Mouse (Mus musculus) Patski (cell line): ENCODE measurements around the gene Fam172a. TPM values are rescaled to one million over a fixed set of nuclear protein-coding genes. Genes with fewer than 3 reads are reported as not detected.

Source experiments
- ATAC-seq: fragments of 100-300 bp; one replicate; pipeline ENCODE4 v1.8.0; 2021
- CTCF ChIA-PET: fragments of 350-600 bp; sonication (Branson Sonifier 250); formaldehyde crosslinking; loops from one replicate; lab custom pipeline; 2022; ENCODE audit warnings: inconsistent platforms; lab: Charles Lee
- POLR2A ChIA-PET: fragments of 350-600 bp; sonication (Branson Sonifier 250); formaldehyde crosslinking; loops from one replicate; lab custom pipeline; 2022; ENCODE audit warnings: antibody characterized with exemption, inconsistent platforms; lab: Charles Lee
- DNase-seq: peaks from one replicate; pipeline ENCODE4 v3.0.0-alpha.2; 2011; ENCODE audit warnings: low read depth, low spot score
- H3K27me3 ChIP-seq: fragments of 371-371 bp; one replicate; pipeline ENCODE4 v1.5.1; 2021
- CTCF ChIP-seq: fragments of 100-300 bp; IDR thresholded peaks from one replicate; pipeline ENCODE4 v1.5.1; 2021
- in situ Hi-C: fragments of 300-500 bp; cut with MboI; formaldehyde crosslinking; loops from 3 replicates; pipeline ENCODE4 v1.11.1; 2018; ENCODE audit warnings: low pct_unique_long_range_greater_than_20kb, mixed read lengths
- polyA plus RNA-seq: library from polyadenylated mRNA; unstranded; gene quantifications from one replicate; pipeline ENCODE4 v1.2.3, GENCODE M21; 2021

Gene Fam172a
- polyA plus RNA-seq, 1 experiment from 2014 or later: 18.5 TPM

DNA sequence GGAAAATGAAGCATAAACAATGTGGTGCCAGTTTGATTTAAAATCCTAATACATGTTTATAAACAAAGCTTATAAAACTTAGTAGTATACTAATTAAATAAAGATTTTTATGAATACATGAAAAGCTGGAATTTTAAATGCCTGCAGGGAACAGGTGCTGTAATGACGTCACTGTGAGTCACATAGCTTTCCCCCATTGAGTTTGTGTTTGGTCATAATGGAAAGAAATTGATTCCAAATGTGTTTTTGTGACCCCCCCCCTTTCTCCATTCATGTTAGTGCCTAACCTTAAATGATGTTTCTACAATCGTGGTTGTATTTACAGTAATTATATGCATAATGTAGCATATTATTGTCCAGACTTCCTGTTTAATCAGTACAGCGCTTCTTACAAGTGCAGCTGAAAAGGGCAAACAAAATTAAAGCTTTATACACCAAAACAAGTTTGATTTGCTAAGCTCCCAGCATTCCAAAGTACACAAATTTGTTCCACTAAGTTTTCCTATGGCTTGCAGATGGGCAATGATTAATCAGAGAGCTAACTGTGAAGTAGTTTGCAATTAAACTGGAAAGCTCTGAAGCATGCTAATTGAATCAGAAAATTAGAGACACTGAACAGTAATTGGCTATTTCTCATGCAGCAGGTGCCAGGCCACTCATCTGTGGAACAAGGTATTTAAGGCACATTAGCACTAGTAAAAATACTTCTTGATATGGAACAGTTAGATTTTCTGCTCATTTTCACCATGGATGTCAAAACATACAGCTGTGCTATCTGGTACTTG is 398.1 kb downstream of the Fam172a start:
- CTCF ChIA-PET: interaction anchor here (0.9 to 1.9 kb wide), 10 partner anchors 10 to 76 kb away, joined by 3 to 5 read pairs (median 3); no protein-coding TSS in a partner anchor
- no peak for TF ChIP-seq CTCF
- POLR2A ChIA-PET: no interaction called here
- in situ Hi-C loops: no loop called here
- no peaks in the 10 kb centered on the region for H3K27me3 ChIP-seq
- DNase-seq (no peak), ATAC-seq (peak; percentile 17)

DNA sequence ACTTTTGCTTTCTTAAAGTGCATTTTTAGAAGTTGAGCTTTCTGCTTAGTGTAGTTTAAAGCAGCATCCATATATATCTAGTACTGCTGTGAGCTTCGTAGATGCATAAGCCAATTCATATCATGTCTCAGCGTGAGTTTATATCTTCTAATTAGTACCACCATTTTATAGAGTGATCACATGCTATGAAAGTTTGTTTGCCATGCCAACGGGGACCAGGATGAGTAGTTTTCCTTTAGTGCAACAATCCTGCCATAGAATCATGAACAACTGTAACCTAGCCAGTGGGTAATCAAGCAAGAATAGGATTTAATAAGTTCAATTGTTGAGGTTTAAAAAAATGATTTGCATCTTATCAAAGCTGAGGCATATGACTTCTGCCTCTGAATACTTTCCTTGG is 398.8 kb downstream of the Fam172a start:
- in situ Hi-C loops: no loop called here
- no peaks in the 10 kb centered on the region for H3K27me3 ChIP-seq
- DNase-seq (no peak), ATAC-seq (no peak)
- CTCF ChIA-PET: interaction anchor here (1.1 to 1.6 kb wide), 6 partner anchors 16 to 53 kb away, joined by 3 to 4 read pairs (median 3); no protein-coding TSS in a partner anchor
- POLR2A ChIA-PET: no interaction called here
- TF ChIP-seq CTCF: no peak

DNA sequence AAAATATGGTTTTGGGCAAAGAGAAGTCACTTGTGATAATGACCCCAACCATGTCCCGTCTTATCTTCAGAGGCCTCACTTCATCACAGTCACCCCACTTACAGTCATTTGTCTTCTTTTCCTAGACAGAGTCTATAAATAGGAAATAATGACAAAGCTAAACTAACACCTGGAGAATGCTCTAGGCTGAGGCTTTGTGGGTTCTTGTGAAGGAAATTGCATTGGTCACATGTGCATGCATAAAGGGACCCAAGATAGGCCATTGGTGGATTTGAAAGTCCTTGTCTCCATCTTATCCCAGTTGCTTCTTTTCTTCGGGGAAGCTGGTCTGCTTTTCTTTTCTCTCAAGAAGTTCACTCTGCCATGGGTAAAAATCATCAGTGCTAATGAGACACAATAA is 400.5 kb downstream of the Fam172a start:
- H3K27me3 ChIP-seq: no peaks in the 10 kb centered on the region
- no peak for DNase-seq
- no peak for TF ChIP-seq CTCF
- ChIA-PET CTCF (no interaction called here), POLR2A (no interaction called here)
- in situ Hi-C loops: no loop called here
- no peak for ATAC-seq

DNA sequence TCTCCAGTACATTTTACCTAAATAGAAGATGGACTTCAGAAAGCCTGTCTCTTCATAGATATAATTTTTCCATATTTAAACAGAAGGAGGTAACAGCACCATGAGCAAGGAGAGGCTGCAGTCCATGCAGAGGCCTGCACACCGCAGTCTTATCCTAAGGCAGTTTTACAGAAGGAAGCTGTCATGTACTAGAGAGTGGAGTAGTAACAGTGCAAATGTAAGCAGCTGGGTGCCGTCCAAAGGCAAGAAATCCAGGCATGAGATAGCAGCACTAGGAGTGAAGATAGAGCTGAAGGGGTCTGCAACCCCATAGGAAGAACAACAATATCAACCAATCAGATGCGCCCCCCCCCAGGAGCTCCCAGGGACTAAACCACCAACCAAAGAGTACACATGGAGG is 403.0 kb downstream of the Fam172a start:
- ChIA-PET POLR2A (no interaction called here), CTCF (no interaction called here)
- in situ Hi-C loops: no loop called here
- no peak for TF ChIP-seq CTCF
- no peak for DNase-seq
- H3K27me3 ChIP-seq: no peaks in the 10 kb centered on the region
- ATAC-seq: no peak

GRCm38 (mm10) chr13:78110648-78111047 is 408.8 kb downstream of the Fam172a start:
- no peak for TF ChIP-seq CTCF
- ChIA-PET CTCF (no interaction called here), POLR2A (no interaction called here)

GRCm38 (mm10) chr13:78113978-78114377 is 412.1 kb downstream of the Fam172a start:
- ATAC-seq: no peak
- ChIA-PET POLR2A (no interaction called here), CTCF (no interaction called here)
- in situ Hi-C loops: no loop called here
- DNase-seq: no peak
- no peak for TF ChIP-seq CTCF
- no peaks in the 10 kb centered on the region for H3K27me3 ChIP-seq

More at GRCm38 (mm10) chr13:78110648-78111047, 408.8 kb downstream of the Fam172a start:
- in situ Hi-C loops: no loop called here
- no peak for ATAC-seq
- H3K27me3 ChIP-seq: no peaks in the 10 kb centered on the region
- no peak for DNase-seq

- TF ChIP-seq CTCF: no peak
- in situ Hi-C loops: no loop called here
- no peaks in the 10 kb centered on the region for H3K27me3 ChIP-seq
- ATAC-seq (no peak), DNase-seq (no peak)
- ChIA-PET CTCF (interaction anchor here (1.0 kb wide), 1 partner anchor 8 kb away, joined by 5 read pairs; no protein-coding TSS in a partner anchor), POLR2A (no interaction called here)
These were observed 416.9 kb downstream of the Fam172a start for GRCm38 (mm10) chr13:78118715-78119114.

GRCm38 (mm10) chr13:78121991-78122390 is 420.2 kb downstream of the Fam172a start:
- DNase-seq: no peak
- ATAC-seq: no peak
- ChIA-PET CTCF (interaction anchor here (1.3 kb wide), 1 partner anchor 54 kb away, joined by 3 read pairs; no protein-coding TSS in a partner anchor), POLR2A (interaction anchor here (0.6 kb wide), 1 partner anchor 62 kb away, joined by 3 read pairs; no protein-coding TSS in a partner anchor)
- no peaks in the 10 kb centered on the region for H3K27me3 ChIP-seq
- in situ Hi-C loops: no loop called here
- no peak for TF ChIP-seq CTCF

DNA sequence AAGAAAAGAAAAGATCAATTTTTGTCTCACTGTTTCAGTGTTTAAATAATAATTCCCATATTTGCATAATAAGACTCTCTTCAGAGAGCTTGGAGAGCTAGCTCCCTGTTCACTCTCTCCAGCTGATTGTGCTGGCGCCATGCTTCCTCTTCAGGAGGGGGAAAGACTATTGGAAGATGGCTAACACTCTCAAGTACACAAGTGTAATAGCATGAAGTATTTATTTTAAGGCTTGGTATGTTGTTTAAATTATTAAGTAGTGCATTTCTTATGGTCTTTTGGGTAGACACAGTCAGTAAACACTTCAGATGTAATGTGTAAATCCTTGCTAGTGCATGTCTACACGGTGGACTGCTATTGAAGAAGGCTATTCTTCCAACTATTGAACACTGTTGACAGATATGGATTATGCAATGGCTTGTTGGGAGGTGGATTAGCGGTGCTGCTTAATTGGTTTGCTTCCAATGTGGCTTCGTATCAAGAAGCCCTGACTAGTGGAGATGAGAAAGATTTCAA is 422.1 kb downstream of the Fam172a start:
- ChIA-PET CTCF (no interaction called here), POLR2A (no interaction called here)
- H3K27me3 ChIP-seq: no peaks in the 10 kb centered on the region
- DNase-seq (no peak), ATAC-seq (no peak)
- in situ Hi-C loops: no loop called here
- no peak for TF ChIP-seq CTCF

DNA sequence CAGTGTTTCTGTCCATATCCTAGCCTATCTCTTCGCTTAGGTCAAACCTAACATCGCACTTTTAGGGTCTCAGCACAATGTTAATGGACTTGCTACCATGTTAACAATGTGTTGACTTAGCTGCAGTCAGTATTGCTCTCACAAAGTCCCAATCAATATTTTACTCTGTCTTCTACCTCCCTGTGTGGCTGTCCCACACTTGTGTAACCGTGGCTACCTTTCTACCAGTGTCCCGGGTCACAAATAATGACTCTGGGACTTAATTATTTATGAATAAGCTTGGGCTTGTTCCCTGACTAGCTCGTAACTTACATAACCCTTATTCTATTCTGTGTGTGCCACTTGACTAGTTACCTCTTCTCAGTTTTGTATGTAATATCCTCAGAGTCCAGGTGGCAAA is 455.6 kb downstream of the Fam172a start:
- ATAC-seq: no peak
- ChIA-PET CTCF (no interaction called here), POLR2A (interaction anchor here (0.6 kb wide), 1 partner anchor 25 kb away, joined by 4 read pairs; no protein-coding TSS in a partner anchor)
- H3K27me3 ChIP-seq: no peaks in the 10 kb centered on the region
- DNase-seq: no peak
- in situ Hi-C loops: no loop called here
- TF ChIP-seq CTCF: no peak

DNA sequence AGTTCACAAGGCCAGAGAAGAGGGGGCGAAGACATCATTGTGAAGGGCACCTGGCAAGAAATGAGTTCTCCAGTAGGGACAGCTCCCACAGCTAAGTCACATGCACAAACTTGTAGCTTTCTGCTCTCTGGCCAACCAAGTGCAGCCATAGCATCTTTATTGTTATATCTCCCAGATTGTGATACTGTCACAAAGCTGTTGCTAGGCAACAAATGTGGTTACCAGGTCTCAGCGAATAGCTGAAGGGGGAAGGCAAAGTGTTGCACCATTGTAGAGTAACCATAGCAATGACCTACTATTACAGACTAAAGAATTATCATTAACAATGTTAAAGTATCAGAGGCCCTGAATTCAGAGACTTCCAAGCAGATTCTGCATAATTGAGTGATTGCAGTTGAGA is 460.3 kb downstream of the Fam172a start:
- ChIA-PET CTCF (interaction anchor here (1.4 kb wide), 1 partner anchor 9 kb away, joined by 3 read pairs; no protein-coding TSS in a partner anchor), POLR2A (no interaction called here)
- in situ Hi-C loops: no loop called here
- no peak for TF ChIP-seq CTCF
- DNase-seq: no peak
- ATAC-seq: no peak
- no peaks in the 10 kb centered on the region for H3K27me3 ChIP-seq
